Mouse (Mus musculus): ENCODE data around the gene Kctd21. TPM values are rescaled to one million over a fixed set of nuclear protein-coding genes. Genes with fewer than 3 reads are reported as not detected.

Kctd21 gene
- total and polyA plus RNA-seq, 3 experiments, result 0.22 to 1.9 (median 1.7) TPM

DNA sequence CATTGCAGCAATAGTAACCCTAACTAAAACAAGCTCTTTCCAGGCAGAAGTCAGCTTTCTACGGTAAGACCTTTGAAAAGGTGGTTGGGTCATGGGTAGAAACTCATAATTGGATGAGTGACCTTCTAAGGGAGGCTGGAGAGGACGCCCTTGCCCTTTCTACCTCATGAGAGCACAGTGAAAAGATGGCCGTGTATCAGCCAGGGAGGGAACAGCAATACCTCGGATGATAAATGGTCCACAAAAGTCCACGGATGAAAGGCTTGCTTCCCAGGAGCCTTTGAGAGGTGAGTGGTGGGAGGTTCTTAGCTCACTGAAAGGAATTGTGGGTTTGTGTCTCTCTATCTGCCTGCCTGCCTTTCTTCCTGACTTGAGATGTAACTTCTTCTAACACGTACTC lies 21.2 kb downstream of the Kctd21 start:
- peaks cover 10% of the 10 kb centered on the region for H3K4me1 ChIP-seq (ENCODE audit: insufficient read depth, low read depth, low read length)
- TF ChIP-seq TAL1 (conservative IDR thresholded peaks at IDR 0.05; ENCODE audit: low read depth, low read length), result no peak
- TF ChIP-seq CTCF (IDR thresholded peaks at IDR 0.05; ENCODE audit: low read depth, low read length), result no peak
- no peak for TF ChIP-seq GATA1 (IDR thresholded peaks at IDR 0.05; ENCODE audit: borderline replicate concordance, low read length)
- TF ChIP-seq POLR2AphosphoS5 (IDR thresholded peaks at IDR 0.05; ENCODE audit: insufficient replicate concordance, low read depth, low read length), result no peak
- no peak for TF ChIP-seq GATA2 (IDR thresholded peaks at IDR 0.05; ENCODE audit: borderline replicate concordance, low read depth, low read length)
- H3K27me3 ChIP-seq (ENCODE audit: insufficient read depth, low read length), result peaks cover 65% of the 10 kb centered on the region
- H3K36me3 ChIP-seq (replicated peaks), result no peaks in the 10 kb centered on the region
- no peak overlapping the region for H3K4me3 ChIP-seq (ENCODE audit: low read depth, low read length)
- no peak for ATAC-seq (ENCODE audit: extremely low read depth, insufficient number of reproducible peaks, low FRiP score, poor library complexity, severe bottlenecking)
- H3K9me3 ChIP-seq (replicated peaks), result no peaks in the 10 kb centered on the region
- DNase-seq (ENCODE audit: low spot score), result no peak

DNA sequence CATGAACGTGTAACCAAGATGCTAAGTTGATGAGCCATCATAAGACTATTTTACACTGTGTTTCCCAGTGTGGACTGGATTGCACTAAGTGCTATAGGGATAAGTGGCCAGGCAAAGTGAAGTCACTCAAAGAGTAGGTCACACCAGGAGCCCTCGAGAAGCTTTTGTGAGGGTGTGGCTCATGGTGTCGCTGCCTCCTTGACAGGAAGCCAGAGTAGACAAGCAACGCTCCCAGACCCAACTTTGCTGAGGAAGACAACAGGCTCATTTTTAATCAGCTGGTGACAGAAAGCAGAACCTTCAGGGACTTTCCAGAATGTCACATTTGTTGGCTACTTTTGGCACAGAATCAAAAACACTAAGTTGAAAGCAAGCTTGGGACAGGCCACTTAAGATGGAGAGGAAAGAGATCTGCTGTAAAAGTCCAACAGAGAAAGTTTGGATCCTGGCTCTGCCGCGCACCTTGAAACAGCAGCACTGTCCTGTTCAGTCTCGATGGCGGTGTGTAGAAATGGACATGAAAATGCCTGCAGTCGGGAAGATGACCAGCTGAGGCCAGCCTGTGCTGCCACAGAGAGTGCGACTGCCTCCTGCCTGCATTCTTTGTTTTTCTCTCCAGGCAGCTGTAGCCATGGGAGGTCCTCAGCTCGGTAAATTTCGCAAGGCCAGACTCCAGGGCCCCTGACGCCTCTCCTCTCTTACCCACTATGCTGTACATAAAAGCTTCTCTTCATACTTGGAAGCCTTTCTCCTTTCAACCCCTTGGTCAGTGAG lies 23.1 kb downstream of the Kctd21 start:
- H3K4me1 ChIP-seq (ENCODE audit: insufficient read depth, low read depth, low read length), result peaks cover 12% of the 10 kb centered on the region
- no peak for TF ChIP-seq GATA2 (IDR thresholded peaks at IDR 0.05; ENCODE audit: borderline replicate concordance, low read depth, low read length)
- no peak for TF ChIP-seq CTCF (IDR thresholded peaks at IDR 0.05; ENCODE audit: low read depth, low read length)
- no peak for TF ChIP-seq TAL1 (conservative IDR thresholded peaks at IDR 0.05; ENCODE audit: low read depth, low read length)
- no peak for TF ChIP-seq POLR2AphosphoS5 (IDR thresholded peaks at IDR 0.05; ENCODE audit: insufficient replicate concordance, low read depth, low read length)
- no peak for TF ChIP-seq GATA1 (IDR thresholded peaks at IDR 0.05; ENCODE audit: borderline replicate concordance, low read length)
- no peak for DNase-seq (ENCODE audit: low spot score)
- H3K36me3 ChIP-seq (replicated peaks), result no peaks in the 10 kb centered on the region
- H3K9me3 ChIP-seq (replicated peaks), result no peaks in the 10 kb centered on the region
- ATAC-seq (ENCODE audit: extremely low read depth, insufficient number of reproducible peaks, low FRiP score, poor library complexity, severe bottlenecking), result no peak
- H3K27me3 ChIP-seq (ENCODE audit: insufficient read depth, low read length), result peaks cover 57% of the 10 kb centered on the region
- H3K4me3 ChIP-seq (ENCODE audit: low read depth, low read length), result no peak overlapping the region

DNA sequence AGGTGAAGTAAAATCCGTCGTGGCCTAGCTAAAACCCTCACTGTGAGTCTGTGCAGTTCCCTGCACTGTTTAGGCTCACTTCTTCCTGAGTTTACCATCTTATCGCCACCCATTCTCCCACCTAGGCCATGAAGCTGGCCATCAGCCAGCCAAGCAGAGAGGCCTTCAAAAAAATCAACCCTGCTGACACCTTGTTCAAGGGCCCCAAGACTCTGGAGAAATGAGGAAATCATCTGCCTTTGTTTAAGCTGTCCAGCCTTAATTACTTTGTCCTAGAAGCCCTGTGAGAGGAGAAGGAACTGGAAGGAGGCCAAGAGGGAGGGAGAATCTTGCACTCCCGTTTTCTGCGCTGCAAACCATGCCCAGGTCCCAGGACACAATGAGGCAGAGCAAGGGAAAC lies 24.1 kb downstream of the Kctd21 start:
- Histone ChIP-seq H3K4me3 (ENCODE audit: low read depth, low read length) (no peak overlapping the region), H3K9me3 (replicated peaks) (no peaks in the 10 kb centered on the region), H3K36me3 (replicated peaks) (no peaks in the 10 kb centered on the region), H3K4me1 (ENCODE audit: insufficient read depth, low read depth, low read length) (peaks cover 12% of the 10 kb centered on the region), H3K27me3 (ENCODE audit: insufficient read depth, low read length) (peaks cover 57% of the 10 kb centered on the region)
- ATAC-seq (ENCODE audit: extremely low read depth, insufficient number of reproducible peaks, low FRiP score, poor library complexity, severe bottlenecking) (no peak), DNase-seq (ENCODE audit: low spot score) (no peak)
- TF ChIP-seq POLR2AphosphoS5 (IDR thresholded peaks at IDR 0.05; ENCODE audit: insufficient replicate concordance, low read depth, low read length) (no peak), CTCF (IDR thresholded peaks at IDR 0.05; ENCODE audit: low read depth, low read length) (no peak), GATA1 (IDR thresholded peaks at IDR 0.05; ENCODE audit: borderline replicate concordance, low read length) (no peak), TAL1 (conservative IDR thresholded peaks at IDR 0.05; ENCODE audit: low read depth, low read length) (no peak), GATA2 (IDR thresholded peaks at IDR 0.05; ENCODE audit: borderline replicate concordance, low read depth, low read length) (no peak)

DNA sequence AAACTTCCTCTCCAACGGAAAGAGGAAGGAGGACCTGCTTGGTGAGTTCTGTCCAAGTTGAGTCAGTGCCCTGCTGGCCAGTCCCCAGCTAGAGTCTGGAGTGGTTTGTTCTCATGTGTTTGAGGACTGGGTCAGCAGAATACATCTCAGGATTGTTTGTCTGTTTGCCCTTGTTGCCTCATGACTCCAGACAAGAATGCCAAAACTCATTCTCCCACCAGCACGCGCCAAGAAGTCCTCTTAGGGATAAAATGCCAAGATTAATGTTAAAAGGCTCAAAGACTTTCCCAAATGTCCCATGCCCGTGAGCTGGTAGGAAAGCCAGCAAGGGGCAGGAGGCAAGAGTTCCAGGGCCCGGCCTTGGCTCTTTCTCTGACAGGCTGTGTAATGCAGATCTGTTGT lies 24.7 kb downstream of the Kctd21 start:
- DNase-seq (ENCODE audit: low spot score), result no peak
- Histone ChIP-seq H3K4me1 (ENCODE audit: insufficient read depth, low read depth, low read length) (peaks cover 12% of the 10 kb centered on the region), H3K9me3 (replicated peaks) (no peaks in the 10 kb centered on the region), H3K4me3 (ENCODE audit: low read depth, low read length) (no peak overlapping the region), H3K27me3 (ENCODE audit: insufficient read depth, low read length) (peaks cover 52% of the 10 kb centered on the region), H3K36me3 (replicated peaks) (no peaks in the 10 kb centered on the region)
- ATAC-seq (ENCODE audit: extremely low read depth, insufficient number of reproducible peaks, low FRiP score, poor library complexity, severe bottlenecking), result no peak
- TF ChIP-seq GATA2 (IDR thresholded peaks at IDR 0.05; ENCODE audit: borderline replicate concordance, low read depth, low read length), result no peak
- TF ChIP-seq CTCF (IDR thresholded peaks at IDR 0.05; ENCODE audit: low read depth, low read length), result no peak
- TF ChIP-seq TAL1 (conservative IDR thresholded peaks at IDR 0.05; ENCODE audit: low read depth, low read length), result no peak
- no peak for TF ChIP-seq POLR2AphosphoS5 (IDR thresholded peaks at IDR 0.05; ENCODE audit: insufficient replicate concordance, low read depth, low read length)
- no peak for TF ChIP-seq GATA1 (IDR thresholded peaks at IDR 0.05; ENCODE audit: borderline replicate concordance, low read length)

DNA sequence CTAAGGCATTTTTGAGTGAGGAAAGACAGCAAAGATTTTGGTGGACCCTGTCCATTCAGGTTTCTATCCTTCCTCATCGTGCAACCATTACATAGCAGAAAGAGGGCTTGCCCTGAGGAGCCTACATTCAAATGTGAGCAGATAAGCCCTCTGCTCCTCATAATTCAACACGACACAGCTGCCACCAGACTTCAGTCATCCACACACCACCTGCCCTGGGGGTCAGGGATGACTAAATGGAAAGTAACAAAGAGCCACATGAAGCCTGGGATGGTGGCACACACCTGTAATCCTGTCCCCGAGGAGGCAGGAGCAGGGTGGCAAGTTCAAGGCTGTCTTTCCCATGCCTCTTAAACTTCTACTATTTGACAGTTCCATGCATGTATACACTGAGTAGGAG lies 25.7 kb downstream of the Kctd21 start:
- no peaks in the 10 kb centered on the region for H3K36me3 ChIP-seq (replicated peaks)
- TF ChIP-seq GATA1 (IDR thresholded peaks at IDR 0.05; ENCODE audit: borderline replicate concordance, low read length), result no peak
- H3K4me1 ChIP-seq (ENCODE audit: insufficient read depth, low read depth, low read length), result peaks cover 12% of the 10 kb centered on the region

DNA sequence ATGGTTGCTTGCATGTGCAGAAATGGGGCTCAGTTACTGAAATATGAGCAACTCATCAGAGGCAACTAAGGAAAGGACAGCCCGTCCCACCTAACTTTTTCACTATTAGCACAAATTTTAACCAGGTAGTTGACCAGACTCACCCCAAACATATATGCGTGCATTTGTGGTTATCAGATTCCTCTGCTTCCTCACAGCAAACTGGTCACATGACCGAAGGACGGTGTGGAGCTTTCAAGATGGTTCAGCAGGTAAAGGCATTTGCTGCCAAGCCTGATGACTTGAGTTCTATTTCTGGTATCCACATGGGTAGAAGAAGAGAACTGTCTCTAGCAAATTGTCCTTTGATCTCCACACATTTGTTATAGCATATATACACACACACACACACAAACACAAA lies 26.2 kb downstream of the Kctd21 start:
- H3K36me3 ChIP-seq (replicated peaks), result no peaks in the 10 kb centered on the region
- DNase-seq (ENCODE audit: low spot score), result no peak
- H3K9me3 ChIP-seq (replicated peaks), result no peaks in the 10 kb centered on the region
- TF ChIP-seq CTCF (IDR thresholded peaks at IDR 0.05; ENCODE audit: low read depth, low read length), result no peak
- TF ChIP-seq GATA1 (IDR thresholded peaks at IDR 0.05; ENCODE audit: borderline replicate concordance, low read length), result no peak
- TF ChIP-seq TAL1 (conservative IDR thresholded peaks at IDR 0.05; ENCODE audit: low read depth, low read length), result no peak
- no peak for TF ChIP-seq POLR2AphosphoS5 (IDR thresholded peaks at IDR 0.05; ENCODE audit: insufficient replicate concordance, low read depth, low read length)
- TF ChIP-seq GATA2 (IDR thresholded peaks at IDR 0.05; ENCODE audit: borderline replicate concordance, low read depth, low read length), result no peak
- peaks cover 12% of the 10 kb centered on the region for H3K4me1 ChIP-seq (ENCODE audit: insufficient read depth, low read depth, low read length)
- no peak overlapping the region for H3K4me3 ChIP-seq (ENCODE audit: low read depth, low read length)
- peaks cover 44% of the 10 kb centered on the region for H3K27me3 ChIP-seq (ENCODE audit: insufficient read depth, low read length)
- no peak for ATAC-seq (ENCODE audit: extremely low read depth, insufficient number of reproducible peaks, low FRiP score, poor library complexity, severe bottlenecking)

More for the DNA sequence above, 25.7 kb downstream of the Kctd21 start:
- no peak for DNase-seq (ENCODE audit: low spot score)
- Histone ChIP-seq H3K27me3 (ENCODE audit: insufficient read depth, low read length) (peaks cover 45% of the 10 kb centered on the region), H3K4me3 (ENCODE audit: low read depth, low read length) (no peak overlapping the region), H3K9me3 (replicated peaks) (no peaks in the 10 kb centered on the region)
- ATAC-seq (ENCODE audit: extremely low read depth, insufficient number of reproducible peaks, low FRiP score, poor library complexity, severe bottlenecking), result no peak

All from G1E (cell line).